Mouse (Mus musculus): Measurements from ENCODE around the gene Gzmb.

DNA sequence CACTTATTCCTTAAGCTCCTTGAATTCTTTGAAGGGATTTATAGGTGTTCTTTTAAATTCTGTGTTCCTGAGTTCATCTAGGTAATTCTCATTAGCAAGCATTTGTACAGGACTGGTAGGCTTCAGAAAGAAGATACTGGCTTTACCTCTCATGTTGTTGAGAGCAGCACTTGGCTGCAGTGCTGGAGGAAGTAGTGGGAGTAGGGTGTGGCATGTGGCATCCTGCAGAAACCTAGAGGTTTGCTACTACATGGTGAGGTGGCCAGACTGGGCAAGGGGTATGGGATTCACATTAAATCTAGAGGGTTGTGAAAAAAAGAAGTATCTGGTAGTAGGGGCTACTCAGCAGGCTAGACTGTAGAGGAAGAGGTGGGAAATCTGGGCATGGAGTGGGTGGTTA is 31.1 kb upstream of the Gzmb start:
- no peak for TF ChIP-seq CTCF (IDR thresholded peaks at IDR 0.05; ENCODE audit: borderline replicate concordance, insufficient read depth, low read length)
- TF ChIP-seq POLR2A (IDR thresholded peaks at IDR 0.05; ENCODE audit: low read depth, low read length): no peak
